Mouse (Mus musculus) lung, postnatal 14 days (tissue): Measurements from ENCODE around the gene Dohh.

Source experiments
- DNase-seq: peaks from one replicate; pipeline ENCODE4 v3.0.0; 2021

Dohh gene

DNA sequence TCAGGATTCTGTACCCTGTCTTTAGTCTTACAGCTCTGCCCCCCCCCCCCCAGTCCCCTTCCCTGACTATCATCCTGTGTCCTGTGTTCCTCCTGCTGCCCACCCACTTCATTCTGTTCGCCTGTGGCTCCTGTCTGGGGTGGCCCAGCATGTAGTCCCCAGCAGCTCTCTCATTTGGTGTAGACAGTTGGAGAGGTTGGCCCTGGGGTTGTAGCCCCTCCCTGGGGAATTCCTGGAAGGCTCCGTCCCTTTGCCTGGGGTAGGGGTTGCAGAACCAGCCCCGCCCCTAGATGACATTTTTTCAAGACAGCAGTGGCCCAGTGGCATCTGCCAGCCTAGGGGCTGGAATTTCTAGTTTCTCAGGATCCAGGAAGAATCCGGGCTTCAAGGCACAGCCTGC, 26.0 kb upstream of the Dohh start:
- no peak for DNase-seq

DNA sequence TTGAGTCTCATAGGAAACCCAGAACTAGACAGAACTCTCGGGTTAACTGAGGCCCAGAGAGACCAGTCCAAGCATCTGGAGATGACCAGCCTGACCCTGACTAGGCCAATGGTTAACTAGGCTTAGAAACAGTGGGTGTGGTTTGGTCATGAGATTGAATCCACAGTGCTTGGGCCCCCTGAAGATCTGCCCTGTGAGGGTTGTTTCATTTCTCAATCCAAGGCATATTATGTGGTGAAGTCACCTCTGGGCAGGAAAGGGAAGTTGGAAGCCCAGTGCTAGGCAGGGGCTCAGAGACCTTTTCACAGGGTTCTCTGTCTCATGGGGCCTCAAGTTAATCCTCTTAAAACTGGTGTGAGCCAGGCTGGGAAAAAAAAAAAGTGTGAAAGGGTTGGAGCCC, 25.4 kb upstream of the Dohh start:
- DNase-seq = no peak

DNA sequence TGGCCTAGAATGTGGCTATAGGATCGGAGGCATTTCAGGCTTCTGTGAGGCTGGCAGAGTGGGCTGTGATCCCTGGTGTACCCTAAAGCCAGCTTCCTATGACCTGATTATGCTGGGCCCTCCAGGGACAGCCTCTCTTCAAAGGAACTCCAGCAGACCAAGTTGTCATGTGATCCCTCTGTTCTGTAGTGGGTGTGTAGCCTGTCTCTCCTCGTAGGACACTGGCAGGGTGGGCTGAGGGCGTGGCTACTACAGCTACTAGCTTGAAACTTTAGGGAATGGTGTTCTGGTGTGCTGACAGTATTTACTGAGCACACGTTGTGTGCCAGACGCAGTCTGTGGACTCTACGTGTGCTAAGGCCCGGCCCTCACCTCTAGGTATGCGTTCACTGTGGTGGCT, 23.5 kb upstream of the Dohh start:
- no peak for DNase-seq

DNA sequence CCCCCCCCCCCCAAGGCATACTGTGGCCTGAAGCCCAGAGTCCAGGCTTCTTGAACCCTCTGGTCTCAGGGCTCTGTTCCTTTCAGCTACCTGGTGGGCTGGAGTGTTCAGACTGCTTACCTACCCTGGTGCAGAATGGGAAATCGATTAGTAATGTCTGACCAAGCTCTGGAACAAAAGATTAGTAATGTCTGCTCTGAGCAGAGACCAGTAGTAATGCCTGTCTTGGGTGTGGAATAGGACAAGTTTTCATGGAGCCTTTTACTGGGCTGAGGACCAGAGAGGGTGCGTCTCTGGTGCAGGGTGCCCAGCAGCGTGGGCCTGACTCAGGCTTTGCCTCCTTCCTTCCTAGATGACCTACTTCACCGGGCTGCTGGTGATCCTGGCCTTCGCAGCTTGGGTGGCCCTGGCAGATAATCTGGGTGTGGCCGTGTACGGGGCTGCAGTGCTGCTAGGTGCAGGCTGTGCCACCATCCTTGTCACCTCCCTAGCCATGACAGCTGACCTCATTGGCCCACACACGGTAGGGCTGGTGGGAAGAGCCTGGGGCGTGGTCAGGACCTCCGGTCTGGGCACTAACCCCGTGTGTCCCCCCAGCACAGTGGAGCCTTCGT, 21.8 kb upstream of the Dohh start:
- no peak for DNase-seq

DNA sequence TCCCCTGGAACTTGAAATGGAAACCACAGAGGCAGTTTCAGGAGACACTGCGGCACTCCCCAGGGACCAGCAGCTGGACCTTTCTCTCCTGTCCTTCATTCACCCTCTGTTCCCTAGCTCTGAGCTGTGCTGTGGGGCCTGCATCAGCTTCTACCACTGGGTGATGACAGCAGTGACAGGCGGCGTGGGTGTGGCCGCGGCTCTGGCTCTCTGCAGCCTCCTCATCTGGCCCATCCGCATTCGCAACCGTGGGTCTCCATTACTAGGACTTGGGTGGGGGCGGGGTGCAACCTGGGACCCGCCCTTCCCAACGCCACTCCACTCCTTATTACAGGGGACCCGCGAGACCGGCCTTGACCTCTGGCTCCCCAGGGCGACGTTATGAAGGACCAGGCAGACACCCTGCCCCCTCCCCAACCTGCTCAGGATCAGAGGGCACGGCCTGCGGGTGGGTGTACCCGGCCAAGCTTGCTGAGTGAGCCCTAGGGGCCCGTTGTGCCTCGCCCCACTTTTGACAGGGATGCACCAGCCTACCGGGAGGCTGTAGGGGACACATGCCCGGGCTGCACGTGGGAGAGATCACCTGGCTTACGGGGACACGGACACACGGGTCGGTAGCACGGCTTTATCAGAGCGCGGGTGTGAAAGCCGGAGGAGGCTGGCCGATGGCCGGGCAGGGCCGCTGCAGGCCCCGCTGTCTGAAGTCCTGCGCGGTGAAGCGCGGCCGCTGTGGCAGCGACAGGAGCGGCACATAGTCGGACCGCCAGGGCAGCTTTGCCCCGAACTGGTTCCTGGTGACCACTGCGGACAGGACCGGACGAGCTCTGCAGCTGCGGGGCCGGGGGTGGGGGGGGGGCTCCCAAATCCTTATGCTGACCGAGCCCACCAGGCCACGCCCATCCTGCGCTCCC, 20.5 kb upstream of the Dohh start:
- DNase-seq = no peak

DNA sequence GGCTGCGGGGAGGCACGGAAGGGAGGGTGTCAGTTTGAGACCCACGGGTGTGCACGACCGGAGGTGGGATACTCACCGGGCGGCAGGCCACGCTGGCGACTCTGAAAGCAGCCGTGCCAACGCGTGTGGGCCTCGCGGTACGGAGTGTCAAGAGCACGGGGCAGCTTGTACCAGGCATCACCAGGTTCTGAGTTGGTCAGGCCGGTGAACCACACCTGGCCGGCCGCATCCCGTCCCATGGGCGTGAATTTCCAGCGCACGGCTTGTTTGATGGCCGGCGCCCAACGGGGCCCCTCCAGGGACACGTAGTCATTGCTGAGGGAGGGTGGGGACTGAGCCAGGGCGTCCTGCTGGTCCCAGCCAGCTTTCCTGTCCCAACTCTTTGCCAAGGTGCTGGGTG, 19.6 kb upstream of the Dohh start:
- DNase-seq = no peak

DNA sequence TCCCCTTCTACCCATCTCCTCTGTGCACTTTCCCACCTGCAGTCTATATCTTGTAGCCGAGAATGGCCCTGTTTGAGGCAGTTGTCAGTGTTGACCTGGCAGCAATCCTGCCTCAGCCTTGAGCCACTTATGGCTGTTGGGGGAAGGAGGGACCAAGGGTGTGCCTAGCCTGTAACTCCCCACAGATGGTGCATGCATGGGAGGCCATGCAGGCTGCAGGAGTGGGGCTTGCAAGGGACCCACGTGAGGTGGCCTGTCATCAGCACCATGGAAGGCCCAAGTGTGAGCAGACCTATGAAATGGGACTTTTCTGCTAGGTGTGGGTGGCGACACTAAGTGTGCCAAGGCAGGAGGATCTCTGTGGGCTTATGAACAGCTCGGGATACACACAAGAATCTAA, 19.2 kb upstream of the Dohh start:
- DNase-seq = no peak

DNA sequence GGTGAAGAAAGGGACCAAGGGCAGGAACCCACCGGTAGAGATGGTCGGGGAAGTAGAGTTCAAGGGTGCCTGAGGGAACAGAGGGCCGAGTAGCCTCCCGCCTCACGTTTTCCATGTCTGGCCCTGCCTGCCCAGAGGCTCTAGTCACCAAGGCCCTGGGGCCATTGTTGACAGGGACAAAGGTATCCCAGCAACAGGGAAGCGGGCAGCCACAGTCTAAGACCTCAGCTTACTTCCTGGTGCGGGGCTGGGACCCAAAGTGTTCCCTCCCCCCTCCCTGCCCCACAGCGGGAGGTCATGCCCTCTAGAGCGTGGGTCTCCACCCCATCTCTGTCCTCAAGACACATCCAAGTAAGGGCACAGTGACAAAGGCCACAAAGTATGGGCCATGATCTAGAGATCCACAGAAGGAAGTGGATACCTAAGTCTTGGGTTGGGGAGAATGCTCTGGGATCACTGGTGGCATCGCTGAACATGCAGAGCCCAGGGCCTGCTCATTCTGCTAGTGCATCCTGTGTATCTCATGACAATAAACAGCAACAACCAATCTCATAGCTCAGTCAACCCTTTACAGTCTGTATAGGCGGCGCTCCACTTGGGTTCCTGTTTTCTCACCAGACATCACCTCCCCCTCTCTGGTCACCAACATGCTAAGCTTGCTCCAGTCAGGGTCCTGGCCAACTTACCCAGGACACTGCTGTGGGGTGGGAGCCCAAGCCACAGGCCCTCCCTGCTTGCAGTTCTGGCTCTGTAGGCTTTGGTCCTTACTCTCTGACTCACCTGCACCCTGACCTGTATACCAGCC, 18.4 kb upstream of the Dohh start, which contains the start of gene 4930404N11Rik:
Gene 4930404N11Rik, minus strand, starts transcription at position 145 of the 805 bp plus-strand sequence.
- no peak for DNase-seq

DNA sequence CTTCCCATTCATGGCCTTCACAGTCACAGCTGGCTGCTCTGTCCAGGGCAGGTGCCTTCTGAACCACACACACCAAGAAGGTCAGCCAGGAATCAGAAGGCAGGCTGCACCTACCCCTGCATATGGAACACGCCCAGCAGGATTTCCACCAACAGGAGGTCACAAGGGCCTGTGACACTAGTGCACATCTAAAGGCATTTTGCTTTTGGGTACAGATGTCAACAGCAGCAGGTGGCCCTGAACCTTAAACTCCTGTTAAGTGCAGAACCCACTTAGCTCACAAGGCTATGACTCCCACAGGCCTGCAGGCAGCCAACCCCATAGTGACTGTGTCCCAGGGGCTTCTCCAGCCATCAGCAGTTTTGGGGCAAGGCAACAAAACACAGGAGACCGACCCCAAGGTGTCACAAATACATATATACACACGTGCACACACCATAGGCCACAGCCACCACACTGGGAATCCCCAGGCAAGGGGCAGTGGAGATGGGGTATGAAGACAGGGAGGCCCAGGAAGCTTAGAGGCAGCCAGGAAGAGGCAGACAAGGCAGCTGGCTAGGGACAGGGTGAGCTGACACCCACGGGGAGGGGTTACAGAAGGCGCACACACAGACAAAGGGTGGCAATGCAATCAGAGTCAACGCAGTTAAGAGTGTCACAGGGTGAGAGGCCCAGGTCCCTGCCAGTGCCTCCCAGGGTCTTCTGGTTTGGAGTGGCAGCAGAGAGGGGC, 17.6 kb upstream of the Dohh start:
- DNase-seq = no peak

DNA sequence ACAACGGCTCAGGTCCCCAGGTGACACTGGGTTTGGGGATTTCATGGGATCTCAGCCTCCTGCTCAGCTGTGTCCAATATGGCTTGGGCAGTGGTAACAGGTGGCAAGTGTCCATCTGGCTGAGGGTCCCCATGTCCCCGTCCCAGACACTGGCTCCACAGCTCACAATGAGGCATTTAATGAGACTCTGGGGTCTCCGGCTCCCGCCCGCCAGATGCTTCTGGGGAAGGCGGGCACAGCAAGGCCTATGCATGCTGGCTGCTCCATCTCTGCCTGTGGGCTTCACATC, 17.1 kb upstream of the Dohh start:
- no peak for DNase-seq

DNA sequence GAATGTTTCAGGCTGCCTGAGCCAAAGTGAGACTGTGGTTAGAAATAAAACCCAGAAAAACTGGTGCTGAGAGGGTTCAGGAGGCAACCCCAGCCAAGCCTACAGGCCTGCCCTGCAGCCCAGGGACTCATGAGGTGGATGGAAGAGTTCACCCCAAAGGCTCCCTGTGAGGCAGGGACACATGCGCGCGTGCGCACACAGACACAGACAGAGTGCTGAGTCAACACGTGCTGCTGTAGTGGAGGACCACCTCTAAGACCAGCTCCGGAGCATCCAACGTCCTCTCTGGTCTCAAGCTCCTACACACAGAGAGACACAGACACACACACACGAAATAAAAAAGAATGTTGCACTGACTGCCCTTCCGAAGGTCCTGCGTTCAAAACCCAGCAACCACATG, 8.9 kb upstream of the Dohh start:
- no peak for DNase-seq

DNA sequence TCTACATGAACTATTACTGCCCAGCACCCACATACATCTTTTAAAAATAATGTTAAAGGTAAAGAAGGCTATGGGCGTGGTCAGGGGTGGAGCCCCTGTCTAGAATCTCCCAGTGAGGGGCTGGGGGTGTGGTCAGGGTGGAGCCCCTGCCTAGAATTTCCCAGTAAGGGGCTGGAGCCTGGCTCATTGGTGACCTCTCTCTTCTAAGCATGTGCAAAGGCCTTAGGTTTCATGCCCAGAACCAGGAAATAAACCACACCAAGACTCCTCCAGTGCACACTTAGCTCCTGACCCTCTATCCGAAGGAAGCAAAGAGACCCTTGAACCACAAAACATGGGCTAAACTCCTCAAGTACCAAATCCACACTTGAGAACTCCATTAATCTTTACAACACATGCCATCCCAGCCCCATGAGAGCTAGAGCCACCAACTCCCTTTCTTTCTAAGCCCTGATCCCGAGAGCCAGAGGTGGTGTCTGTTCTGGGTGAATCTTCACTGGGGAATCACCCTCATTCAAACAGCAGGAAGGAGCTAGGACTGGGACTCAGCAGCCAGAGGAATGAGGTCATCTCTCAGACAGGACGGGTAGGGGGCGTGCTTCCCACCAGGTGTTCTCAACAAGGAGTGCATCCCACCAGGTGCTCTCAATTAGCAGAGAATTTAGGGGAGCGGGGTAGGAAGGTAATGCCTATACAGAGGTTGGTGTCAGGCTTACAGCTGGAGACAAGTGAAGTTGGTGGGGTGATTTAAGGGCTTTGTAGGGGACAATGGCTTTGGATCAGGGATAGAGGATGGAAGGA, 7.5 kb upstream of the Dohh start:
- DNase-seq = no peak

DNA sequence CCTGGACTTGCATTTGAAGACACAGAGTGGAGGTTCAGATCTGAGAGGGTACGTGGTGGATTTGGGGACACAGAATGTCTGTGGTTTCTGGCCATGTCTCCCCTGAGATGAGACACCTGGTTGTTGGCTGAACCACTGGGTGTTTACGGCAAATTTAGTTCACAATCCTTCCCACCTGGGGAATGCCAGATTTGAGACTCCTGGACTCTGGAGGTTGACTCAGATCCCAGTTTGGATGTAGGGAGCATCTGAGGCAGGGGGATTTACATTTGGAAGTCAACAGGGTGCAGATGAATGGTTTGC, 6.9 kb upstream of the Dohh start:
- no peak for DNase-seq

DNA sequence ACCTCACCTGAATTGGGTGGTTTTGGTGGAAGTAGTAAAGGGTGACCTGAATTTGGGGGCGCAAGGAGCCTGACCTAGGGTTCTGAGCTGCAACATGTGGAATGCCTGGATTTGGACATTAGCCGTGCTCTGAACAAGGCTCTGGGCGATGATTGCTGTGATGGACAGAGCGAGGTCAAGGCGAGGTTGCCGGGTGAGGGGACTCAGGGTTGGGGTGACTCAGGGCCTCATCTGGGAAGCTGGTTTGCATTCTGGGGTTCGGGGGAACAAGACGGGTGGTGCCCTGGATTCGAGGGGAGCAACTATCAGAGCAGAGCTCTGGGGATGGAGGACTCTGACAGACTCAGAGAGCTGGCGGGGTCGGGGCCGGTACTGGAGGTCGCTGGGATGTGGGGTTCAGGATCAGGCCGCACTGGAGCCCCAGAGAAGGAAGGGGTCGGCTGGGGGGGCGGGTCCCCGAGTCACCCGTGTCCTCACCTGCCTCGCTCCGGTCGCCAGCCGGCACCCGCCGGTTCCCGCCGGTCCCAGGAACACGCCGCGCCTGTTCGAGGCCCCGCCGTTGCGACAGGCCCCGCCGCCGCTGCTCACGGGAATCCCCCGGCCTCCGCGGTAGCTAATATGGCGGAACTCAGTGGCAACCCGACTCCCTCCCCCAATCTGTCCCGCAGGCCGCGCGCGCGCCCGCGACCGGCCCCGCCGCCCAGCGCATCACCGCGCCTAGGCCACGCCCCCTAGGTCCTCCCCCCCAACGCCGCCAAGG, 6.3 kb upstream of the Dohh start, which contains the start of gene Fzr1:
Gene Fzr1, minus strand, starts transcription at position 724 of the 760 bp plus-strand sequence.
- no peak for DNase-seq

DNA sequence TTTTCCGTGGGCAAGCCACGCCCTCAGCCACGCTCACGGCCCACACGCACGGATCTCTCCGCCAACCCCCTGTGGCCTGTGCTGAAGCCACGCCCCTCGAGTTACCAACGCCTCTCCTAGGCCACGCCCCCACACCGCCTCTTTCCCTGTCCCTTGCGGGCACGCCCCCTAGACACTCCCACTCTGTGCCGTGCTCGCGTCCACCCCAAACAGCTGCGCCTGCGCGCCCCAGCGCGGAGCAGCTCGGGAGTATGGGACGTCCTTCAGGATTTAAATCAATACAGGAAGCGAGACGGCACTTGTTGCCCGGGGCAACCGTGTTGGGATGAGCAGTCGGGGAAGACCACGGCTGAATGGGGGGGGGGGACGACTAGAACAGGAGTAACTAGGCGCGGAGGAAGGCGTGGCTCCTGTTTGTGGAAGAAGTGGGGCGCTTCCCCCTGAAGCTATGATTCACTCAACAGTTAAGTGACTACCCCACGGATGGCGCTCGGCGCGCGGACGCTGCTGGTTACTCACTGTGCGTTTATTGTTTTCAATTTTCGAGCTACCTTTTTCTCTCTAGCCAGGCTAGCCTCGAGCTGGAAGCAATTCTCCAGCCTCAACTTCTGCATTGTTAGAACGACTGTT, 5.6 kb upstream of the Dohh start:
- peak; percentile 100 for DNase-seq

DNA sequence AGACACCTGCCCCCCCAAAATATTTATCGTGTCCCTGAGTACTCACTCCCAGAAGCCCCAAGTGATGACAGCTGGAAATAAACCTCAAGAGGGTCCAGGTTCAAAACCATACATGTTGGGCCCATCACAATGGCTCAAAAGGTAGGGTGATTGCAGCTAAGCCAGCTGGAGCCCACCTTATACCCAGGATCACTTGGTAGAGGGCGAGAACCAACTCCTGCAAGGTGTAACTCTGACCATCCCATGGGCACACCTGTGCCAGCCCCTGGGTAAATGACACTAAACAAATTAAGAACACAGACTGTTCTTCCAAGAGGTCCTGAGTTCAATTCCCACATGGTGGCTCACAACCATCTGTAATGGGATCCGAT, 5.1 kb upstream of the Dohh start:
- no peak for DNase-seq

DNA sequence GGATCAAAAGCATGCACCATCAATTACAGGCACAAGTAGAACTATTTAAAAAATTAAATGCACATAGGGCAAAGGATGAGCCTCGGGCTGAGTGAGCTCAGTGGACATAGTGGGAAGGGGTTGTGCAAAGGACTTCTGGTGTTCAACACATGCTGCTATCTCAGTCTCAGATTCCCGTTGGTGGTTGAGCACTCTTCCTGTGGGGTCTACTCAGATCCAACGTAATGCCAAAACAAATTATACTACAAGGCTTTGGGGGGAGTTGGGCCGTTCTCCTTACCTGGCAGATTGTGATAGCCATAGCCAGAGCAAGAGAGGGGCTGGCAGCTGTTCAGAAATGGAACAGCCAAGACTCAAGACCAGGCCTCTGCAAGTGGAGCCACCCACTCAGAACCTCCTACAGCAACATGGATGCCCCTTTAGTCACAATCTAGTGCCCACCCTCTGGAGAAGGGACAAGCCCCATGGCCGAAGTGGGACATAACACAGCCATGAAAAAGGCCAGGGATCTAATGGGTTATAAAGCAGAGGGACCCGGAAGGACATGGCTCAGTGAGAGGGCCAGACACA, 4.3 kb upstream of the Dohh start:
- no peak for DNase-seq

DNA sequence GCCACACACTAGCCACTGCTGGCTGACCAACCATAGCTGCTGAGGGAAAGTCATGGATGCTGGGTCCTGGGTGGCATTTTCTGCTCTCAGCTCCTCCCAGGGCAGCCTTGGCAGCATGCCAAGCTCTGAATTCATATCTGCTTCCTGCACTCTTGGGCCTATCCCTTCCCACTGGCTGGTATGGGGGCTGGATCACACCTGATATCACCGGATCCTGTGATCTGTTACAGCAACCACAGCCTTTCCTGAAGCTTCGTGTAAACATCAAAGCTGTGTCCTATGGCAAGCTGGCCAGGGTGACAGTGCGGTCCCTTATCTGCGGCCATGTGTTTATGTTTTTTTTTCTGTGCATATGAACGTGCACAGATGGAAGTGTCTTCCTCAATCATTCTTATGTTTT, 2.2 kb upstream of the Dohh start:
- peak; percentile 72 for DNase-seq

DNA sequence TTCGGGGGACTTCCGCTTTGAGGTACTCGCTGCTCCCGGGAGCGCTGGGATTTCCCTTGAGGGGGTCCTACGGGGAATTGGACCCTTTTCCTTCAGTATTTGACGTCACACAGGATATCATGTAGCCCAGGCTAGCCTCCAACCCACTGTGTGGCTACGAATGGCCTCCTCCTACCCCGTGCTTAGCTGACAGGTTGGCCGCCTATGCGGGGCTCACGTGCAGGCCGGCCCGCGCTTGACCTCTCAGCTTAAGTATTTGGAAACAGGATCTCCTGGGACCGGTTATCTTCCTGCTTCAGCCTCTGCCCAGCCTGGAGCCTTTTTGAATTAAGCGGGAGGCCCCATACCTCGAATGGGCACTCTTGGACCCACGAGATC, 366 bp downstream of the Dohh start:
- DNase-seq = no peak

DNA sequence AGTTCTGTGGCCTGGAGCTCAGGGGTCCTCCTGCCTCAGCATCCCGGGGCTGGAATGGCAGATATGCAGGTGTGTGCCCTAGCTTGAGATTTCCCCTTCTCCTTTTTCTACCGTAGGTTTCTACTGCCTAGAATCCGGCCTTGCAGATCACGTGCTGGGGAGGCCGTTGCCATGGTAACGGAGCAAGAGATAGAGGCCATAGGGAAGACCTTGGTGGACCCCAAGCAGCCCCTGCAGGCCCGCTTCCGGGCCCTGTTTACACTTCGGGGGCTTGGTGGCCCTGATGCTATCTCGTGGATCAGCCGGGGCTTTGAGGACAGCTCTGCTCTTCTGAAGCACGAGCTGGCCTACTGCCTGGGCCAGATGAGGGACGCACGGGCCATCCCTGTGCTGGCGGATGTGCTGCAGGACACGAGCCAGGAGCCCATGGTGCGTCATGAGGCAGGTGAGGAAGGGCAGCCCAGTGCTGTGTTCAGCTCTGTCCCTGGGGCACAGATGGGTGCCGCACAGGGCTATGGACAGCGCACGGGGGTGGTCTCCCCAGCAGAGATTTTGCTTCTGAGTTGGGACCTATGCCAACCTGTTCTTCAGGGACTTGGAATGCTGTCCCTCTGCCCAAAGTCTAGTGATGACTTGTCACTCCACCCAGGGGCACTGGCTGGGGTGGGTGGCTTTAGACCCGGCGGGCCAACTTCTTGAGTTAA, 1.5 kb downstream of the Dohh start:
- no peak for DNase-seq
